Mouse (Mus musculus) liver, embryonic 11.5 days (tissue): Measurements from ENCODE around the gene Zmym5. TPM values are rescaled to one million over a fixed set of nuclear protein-coding genes. Genes with fewer than 3 reads are reported as not detected.
"Not testable (repeated sequence)": the region's sequence is repeated elsewhere in the genome, so short reads cannot be mapped to it uniquely, and the experiment has no call there.

Source experiments
- ATAC-seq: fragments of 200-750 bp; cut with Nextera tagmentation; replicated peaks from 2 replicates; pipeline ENCODE4 v1.8.0; 2017; ENCODE audit warnings: moderate number of reproducible peaks, mild to moderate bottlenecking, moderate TSS enrichment, moderate library complexity; ENCODE audit not compliant: low FRiP score
- DNase-seq: peaks from one replicate; pipeline ENCODE4 v3.0.0-alpha.2; 2017; ENCODE audit warnings: low spot score
- H3K27ac ChIP-seq: fragments of 300-500 bp; sonication (generic); 2 replicates; pipeline ENCODE4 v1.5.1; 2014; ENCODE audit warnings: mild to moderate bottlenecking, low read depth, low read length, control low read depth
- H3K27me3 ChIP-seq: fragments of 300-500 bp; sonication (generic); replicated peaks from 2 replicates; pipeline ENCODE4 v1.6.1; 2014; ENCODE audit warnings: low read length, mixed read lengths; ENCODE audit not compliant: control insufficient read depth, insufficient read depth
- H3K36me3 ChIP-seq: fragments of 300-500 bp; sonication (generic); 2 replicates; pipeline ENCODE4 v1.6.1; 2014; ENCODE audit warnings: mild to moderate bottlenecking, low read length, moderate library complexity, mixed read lengths; ENCODE audit not compliant: control insufficient read depth, insufficient read depth
- H3K4me1 ChIP-seq: fragments of 300-500 bp; sonication (generic); replicated peaks from 2 replicates; pipeline ENCODE4 v1.6.1; 2014; ENCODE audit warnings: low read length, mixed read lengths; ENCODE audit not compliant: control insufficient read depth, insufficient read depth
- H3K4me2 ChIP-seq: fragments of 300-500 bp; sonication (generic); 2 replicates; pipeline ENCODE4 v1.6.1; 2014; ENCODE audit warnings: mild to moderate bottlenecking, control low read depth, moderate library complexity
- H3K4me3 ChIP-seq: fragments of 300-500 bp; sonication (generic); 2 replicates; pipeline ENCODE4 v1.5.1; 2014; ENCODE audit warnings: low read depth, low read length, control low read depth
- H3K9ac ChIP-seq: fragments of 300-500 bp; sonication (generic); 2 replicates; pipeline ENCODE4 v1.6.1; 2014; ENCODE audit warnings: low read depth, low read length, control low read depth
- H3K9me3 ChIP-seq: fragments of 300-500 bp; sonication (generic); 2 replicates; pipeline ENCODE4 v1.6.1; 2016; ENCODE audit warnings: low read length, inconsistent platforms, mixed read lengths; ENCODE audit not compliant: control insufficient read depth
- WGBS: fragments of 180-500 bp; shearing (Covaris S2); extraction: QIAGEN DNeasy Blood & Tissue Kit; methylation state at CpG from one replicate; pipeline ENCODE4 v1.1.7; 2014; 5-methylcytosine and 5-hydroxymethylcytosine counted together
- polyA plus RNA-seq: library from polyadenylated mRNA; unstranded; fragments of >200 nt; fragmentation: Nextera tagmentation; extraction: Ambion mirVana; gene quantifications from 2 replicates; pipeline ENCODE4 v1.2.1, GENCODE M21; 2014

The Zmym5 gene
- polyA plus RNA-seq, 1 experiment from 2014 or later = 15.6 TPM

DNA sequence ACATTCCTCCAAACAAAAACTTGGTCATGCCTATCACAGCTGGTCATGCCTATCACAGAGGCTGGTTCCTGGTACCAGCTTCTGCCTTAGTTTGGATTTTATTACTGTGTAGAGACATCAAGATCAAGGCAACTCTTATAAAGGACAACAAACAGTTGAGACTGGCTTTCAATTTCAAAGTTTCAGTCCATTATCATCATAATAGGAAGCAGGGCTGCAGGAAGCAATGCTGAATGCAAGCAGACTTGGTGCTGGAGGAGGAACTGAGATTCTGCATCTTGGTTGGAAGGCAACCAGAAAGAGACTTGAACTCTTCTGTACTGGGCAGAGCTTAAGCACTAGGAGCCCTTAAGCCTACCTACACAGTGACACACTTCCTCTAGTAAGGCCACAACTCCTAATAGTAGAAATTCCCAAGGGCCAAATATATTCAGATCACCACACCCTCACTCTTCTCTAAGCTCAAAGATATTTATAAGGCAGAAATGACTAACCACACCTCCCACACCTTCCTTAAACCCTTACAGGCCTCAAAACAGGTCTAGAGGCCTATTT lies 19.1 kb upstream of the Zmym5 start:
- no peak for ATAC-seq
- H3K4me3 ChIP-seq = no peak overlapping the region

DNA sequence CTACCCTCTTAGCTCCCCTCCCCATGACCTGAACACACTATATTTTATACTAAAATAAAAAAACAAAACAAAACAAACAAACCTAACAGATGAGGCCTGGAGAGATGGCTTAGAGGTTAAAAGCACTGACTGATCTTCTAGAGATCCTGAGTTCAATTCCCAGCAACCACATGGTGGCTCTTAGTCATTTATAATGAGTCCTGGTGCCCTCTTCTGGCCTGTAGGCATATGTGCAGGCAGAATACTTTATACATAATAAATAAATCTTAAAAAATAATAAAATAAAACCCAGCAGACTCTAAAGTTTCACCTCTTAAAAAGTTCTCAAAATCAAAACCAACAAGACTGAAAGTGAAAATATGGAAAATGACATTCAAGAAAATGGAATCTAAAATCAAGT lies 13.0 kb upstream of the Zmym5 start:
- no peak overlapping the region for H3K27ac ChIP-seq
- ATAC-seq (no peak), DNase-seq (no peak)
- no peak overlapping the region for H3K4me3 ChIP-seq
- H3K36me3 ChIP-seq = no peaks in the 10 kb centered on the region
- no peak overlapping the region for H3K4me2 ChIP-seq
- no peaks in the 10 kb centered on the region for H3K9me3 ChIP-seq
- no peaks in the 10 kb centered on the region for H3K4me1 ChIP-seq
- no peaks in the 10 kb centered on the region for H3K27me3 ChIP-seq
- H3K9ac ChIP-seq = no peak overlapping the region

More for the DNA sequence above, 19.1 kb upstream of the Zmym5 start:
- H3K36me3 ChIP-seq = no peaks in the 10 kb centered on the region
- DNase-seq = no peak
- H3K27ac ChIP-seq = no peak overlapping the region
- H3K27me3 ChIP-seq = no peaks in the 10 kb centered on the region
- no peaks in the 10 kb centered on the region for H3K4me1 ChIP-seq
- H3K9ac ChIP-seq = no peak overlapping the region
- no peak overlapping the region for H3K4me2 ChIP-seq
- no peaks in the 10 kb centered on the region for H3K9me3 ChIP-seq

DNA sequence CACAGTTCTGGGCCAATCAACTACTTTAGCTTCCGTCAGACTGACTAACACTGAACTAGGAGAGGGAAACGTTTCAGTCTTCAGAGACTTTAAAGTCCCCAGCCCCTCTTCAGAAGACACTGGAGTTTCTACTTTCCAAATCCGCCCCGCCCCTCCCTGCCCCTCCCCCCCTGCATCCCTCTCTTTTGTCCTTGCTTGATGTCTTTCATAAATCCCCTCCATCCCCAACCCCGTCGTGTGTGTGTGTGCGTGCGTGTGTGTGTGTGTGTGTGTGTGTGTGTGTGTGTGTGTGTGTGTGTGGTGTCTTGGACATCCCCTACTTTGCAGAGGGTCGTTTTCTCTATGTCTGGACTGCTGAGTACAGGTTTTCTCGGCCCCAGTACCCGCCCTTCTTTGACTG lies 6.1 kb upstream of the Zmym5 start:
- no peak for ATAC-seq
- no peaks in the 10 kb centered on the region for H3K36me3 ChIP-seq
- H3K4me2 ChIP-seq = no peak overlapping the region
- no peak overlapping the region for H3K27ac ChIP-seq
- no peaks in the 10 kb centered on the region for H3K27me3 ChIP-seq
- H3K9ac ChIP-seq = no peak overlapping the region
- no peak for DNase-seq
- 15% methylated on average over 10 of the region's 11 CpGs for WGBS
- H3K4me1 ChIP-seq = 0 out of 2 replicates have a peak, but pooled peaks cover 4% of the 10 kb centered on the region
- no peaks in the 10 kb centered on the region for H3K9me3 ChIP-seq
- no peak overlapping the region for H3K4me3 ChIP-seq

DNA sequence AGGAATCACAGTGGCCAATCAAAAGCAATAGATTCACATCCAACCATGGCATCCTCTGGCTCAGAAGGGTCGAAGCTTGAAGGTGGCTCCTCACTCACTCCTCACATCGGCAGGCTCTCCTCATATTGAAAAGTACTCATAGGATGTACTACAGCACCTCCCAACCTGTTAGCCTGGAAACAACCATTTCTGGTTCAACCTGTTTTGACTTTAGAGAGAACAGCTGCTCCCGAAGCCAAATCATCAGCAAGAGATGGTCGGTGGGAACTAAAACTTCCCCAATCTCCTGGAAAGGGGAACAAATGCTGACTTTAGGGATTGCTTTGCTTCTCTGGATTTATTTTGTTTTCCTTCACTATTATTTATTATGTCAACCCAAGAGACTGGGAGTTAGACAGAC lies 5.6 kb upstream of the Zmym5 start:
- ATAC-seq = no peak
- no peaks in the 10 kb centered on the region for H3K27me3 ChIP-seq
- H3K27ac ChIP-seq = no peak overlapping the region
- H3K36me3 ChIP-seq = no peaks in the 10 kb centered on the region
- DNase-seq = no peak
- no peak overlapping the region for H3K4me3 ChIP-seq
- H3K9me3 ChIP-seq = no peaks in the 10 kb centered on the region
- H3K9ac ChIP-seq = no peak overlapping the region
- 63% methylated on average over 4 of the region's 4 CpGs for WGBS
- 0 out of 2 replicates have a peak, but pooled peaks cover 4% of the 10 kb centered on the region for H3K4me1 ChIP-seq
- H3K4me2 ChIP-seq = no peak overlapping the region

DNA sequence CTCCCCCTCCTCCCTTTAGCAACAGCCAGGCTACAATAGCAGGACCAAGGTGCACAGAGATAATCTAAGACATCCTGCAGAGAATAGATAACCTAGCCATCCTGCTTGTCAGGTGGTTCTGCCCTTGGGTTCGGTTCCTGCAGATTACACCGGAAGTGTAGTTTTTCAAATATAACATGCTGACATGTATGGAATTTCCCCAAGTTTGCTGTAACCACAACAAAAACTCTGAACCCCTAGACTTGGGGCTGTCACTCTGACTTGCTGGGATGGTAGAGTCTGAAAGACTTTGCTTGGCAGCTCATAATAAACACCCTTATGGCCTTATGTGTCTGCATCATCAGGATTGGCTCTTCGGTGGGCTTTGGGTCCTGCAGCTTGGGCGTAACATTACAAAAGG lies 5.0 kb upstream of the Zmym5 start:
- Histone ChIP-seq H3K9me3 (no peaks in the 10 kb centered on the region), H3K4me1 (0 out of 2 replicates have a peak, but pooled peaks cover 4% of the 10 kb centered on the region), H3K4me3 (no peak overlapping the region), H3K27me3 (no peaks in the 10 kb centered on the region), H3K27ac (no peak overlapping the region), H3K9ac (no peak overlapping the region), H3K4me2 (no peak overlapping the region), H3K36me3 (no peaks in the 10 kb centered on the region)
- DNase-seq = no peak
- no peak for ATAC-seq
- WGBS = 67% methylated on average over 4 of the region's 4 CpGs

DNA sequence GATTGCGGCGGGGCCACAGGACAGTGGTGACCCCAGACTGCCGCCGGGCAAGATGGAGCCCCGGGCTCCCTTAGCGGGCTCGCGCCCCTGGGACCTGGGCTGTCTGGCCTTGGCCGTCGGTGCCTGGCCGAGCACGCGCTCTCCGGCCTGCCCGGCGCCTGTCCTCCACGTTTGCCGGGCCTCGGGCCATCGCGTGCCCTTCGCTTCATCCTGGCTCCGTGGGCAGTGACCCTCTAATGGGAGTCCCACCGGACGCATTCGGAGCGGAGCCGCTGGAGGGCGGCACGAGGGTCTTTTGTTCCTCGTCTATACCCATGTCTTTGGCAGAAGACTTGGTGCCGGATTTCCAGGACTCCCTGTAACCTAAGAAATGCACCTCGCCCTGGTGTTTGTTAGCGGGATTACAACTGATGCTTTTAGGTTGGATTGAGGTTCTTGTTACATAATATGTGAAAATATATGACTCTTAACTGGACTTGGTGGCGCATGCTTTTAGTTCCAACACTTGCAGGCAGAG lies 1.1 kb upstream of the Zmym5 start:
- Histone ChIP-seq H3K9ac (peak overlapping the region; percentile 80), H3K4me3 (peak overlapping the region; percentile 70), H3K36me3 (no peaks in the 10 kb centered on the region), H3K4me2 (peak overlapping the region; percentile 80), H3K9me3 (no peaks in the 10 kb centered on the region), H3K27me3 (no peaks in the 10 kb centered on the region), H3K4me1 (0 out of 2 replicates have a peak, but pooled peaks cover 6% of the 10 kb centered on the region), H3K27ac (peak overlapping the region; percentile 77)
- DNase-seq (peak; percentile 79), ATAC-seq (peak; percentile 32)
- 2% methylated on average over 35 of the region's 35 CpGs for whole genome bisulfite sequencing

DNA sequence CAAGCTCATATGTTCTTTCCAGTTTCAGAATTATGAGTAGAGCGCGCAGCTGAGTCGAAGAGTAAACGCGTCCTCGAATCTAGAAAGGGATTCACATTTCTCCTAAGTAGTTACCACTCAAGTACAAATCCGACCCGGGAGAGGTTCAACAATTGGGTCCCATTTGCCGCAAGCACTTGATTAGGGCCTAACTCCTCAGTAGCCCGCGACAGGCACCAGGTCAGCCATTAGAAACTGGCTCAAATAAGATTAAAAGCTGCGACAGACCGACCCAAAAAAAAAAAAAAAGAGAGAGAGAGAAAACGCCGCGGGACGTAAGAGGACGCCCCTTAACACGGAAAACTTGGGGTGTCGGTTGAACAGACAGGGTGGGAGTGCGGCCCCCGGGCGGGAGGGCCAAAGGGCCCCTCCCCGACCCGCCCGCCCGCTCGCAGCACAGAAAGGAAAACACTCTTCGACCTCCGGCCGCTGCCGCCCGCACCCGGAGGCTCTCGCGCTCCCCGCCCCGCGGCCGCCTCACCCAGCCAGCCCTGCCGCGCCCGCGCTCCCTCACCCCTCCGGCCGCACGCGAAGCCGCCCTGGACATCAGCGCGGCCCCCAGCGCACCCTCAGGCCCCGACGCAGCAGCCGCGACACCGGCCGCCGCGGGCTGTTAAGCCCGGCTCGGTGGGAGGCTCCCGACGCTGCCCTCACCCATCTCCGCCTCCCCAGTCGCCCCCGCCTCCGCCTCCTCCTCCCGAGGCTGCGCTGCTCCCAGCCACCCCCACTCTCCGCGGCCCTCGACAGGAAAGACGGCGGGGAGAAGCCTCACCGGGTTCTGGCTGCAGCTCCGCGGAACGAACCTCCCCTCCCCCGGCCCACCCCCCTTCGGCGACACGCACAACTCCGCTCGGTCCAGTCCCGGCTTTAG lies 480 bp downstream of the Zmym5 start:
- WGBS = 1% methylated on average over 23 of the region's 86 CpGs

DNA sequence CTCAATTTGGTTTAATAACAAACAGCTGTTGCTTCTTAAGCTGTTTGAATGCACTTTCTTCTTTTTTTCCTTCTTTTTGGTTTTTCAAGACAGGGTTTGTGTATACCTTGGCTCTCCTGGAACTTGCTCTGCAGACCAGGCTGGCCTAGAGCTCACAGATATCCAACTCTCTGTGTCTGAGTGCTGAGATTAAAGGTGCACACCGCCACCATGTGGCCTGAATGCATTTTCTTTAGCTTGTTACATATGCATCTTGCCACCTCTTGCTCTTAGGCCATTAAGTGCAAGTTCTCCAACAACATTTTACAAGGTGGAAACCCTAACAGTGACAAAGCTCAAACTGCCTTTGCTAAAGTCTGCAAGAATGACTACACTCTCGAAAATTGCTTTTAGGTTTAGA lies 18.3 kb downstream of the Zmym5 start:
- Histone ChIP-seq H3K27ac (no peak overlapping the region), H3K4me2 (no peak overlapping the region), H3K4me1 (no peaks in the 10 kb centered on the region), H3K27me3 (no peaks in the 10 kb centered on the region), H3K36me3 (peaks cover 19% of the 10 kb centered on the region), H3K9ac (no peak overlapping the region), H3K9me3 (no peaks in the 10 kb centered on the region), H3K4me3 (no peak overlapping the region)
- DNase-seq (peak; percentile 46), ATAC-seq (no peak)
- 50% methylated on average over 2 of the region's 2 CpGs for WGBS

More for the DNA sequence above, 480 bp downstream of the Zmym5 start:
- not testable (repeated sequence) for H3K4me1 ChIP-seq, H3K9me3 ChIP-seq, H3K27me3 ChIP-seq, H3K36me3 ChIP-seq
- H3K4me3 ChIP-seq = peak overlapping the region; percentile 75
- H3K4me2 ChIP-seq = peak overlapping the region; percentile 80
- ATAC-seq (peak; percentile 78), DNase-seq (peak; percentile 69)
- H3K9ac ChIP-seq = peak overlapping the region; percentile 75
- peak overlapping the region; percentile 85 for H3K27ac ChIP-seq
